Mouse (Mus musculus): Measurements from ENCODE around the gene Mtmr12.
"Not testable (repeated sequence)": the region's sequence is repeated elsewhere in the genome, so short reads cannot be mapped to it uniquely, and the experiment has no call there.

Mtmr12 gene

GRCm38 (mm10) chr15:12204319-12205159 lies at the start of gene Mtmr12:
Gene Mtmr12 (plus strand): TSS chr15:12205028.
- DNase-seq (ENCODE audit: low spot score), result peak; percentile 98

DNA sequence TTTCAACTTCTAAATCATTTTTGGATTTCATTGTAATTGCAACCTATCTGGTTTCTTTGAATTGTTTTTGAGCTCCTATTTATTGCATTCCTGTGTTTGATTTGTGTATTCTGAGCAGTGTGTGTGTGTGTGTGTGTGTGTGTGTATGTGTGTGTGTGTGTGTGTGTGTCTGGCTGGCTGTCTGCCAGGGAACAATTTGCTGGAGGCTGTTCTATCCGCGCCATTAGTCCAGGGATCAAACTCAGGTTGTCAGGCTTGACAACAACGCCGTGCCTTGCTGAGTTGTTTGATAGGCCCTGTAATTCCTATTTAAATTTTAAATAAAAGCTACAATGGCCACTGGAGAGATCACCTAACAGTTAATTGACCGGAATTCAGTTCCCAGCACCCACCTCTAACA lies 26.7 kb upstream of the Mtmr12 start:
- no peak for DNase-seq (ENCODE audit: low spot score)

DNA sequence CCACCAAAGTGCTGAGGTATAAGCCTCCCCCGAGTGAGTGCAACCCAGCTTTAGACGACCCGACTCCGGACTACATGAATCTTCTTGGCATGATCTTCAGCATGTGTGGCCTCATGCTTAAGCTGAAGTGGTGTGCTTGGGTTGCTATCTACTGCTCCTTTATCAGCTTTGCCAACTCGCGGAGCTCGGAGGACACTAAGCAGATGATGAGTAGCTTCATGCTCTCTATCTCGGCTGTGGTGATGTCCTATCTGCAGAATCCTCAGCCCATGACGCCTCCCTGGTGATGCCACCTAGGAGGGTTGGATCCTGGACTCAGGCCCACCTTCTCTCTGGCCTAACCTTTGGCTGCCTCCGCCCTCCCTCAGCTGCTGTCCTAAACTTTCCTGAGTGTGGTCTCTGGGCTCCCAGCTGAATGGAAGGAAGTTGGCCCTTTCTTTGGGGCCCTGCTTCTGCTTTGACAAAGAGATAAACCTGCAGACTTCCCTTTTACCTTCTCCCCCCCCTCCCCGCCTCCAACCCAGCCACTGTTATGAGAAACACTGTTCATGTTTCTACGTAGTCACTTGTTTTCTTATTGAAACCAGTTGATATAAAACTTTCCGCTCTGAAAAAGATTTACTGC lies 23.5 kb upstream of the Mtmr12 start:
- not testable (repeated sequence) for DNase-seq (ENCODE audit: low spot score)

DNA sequence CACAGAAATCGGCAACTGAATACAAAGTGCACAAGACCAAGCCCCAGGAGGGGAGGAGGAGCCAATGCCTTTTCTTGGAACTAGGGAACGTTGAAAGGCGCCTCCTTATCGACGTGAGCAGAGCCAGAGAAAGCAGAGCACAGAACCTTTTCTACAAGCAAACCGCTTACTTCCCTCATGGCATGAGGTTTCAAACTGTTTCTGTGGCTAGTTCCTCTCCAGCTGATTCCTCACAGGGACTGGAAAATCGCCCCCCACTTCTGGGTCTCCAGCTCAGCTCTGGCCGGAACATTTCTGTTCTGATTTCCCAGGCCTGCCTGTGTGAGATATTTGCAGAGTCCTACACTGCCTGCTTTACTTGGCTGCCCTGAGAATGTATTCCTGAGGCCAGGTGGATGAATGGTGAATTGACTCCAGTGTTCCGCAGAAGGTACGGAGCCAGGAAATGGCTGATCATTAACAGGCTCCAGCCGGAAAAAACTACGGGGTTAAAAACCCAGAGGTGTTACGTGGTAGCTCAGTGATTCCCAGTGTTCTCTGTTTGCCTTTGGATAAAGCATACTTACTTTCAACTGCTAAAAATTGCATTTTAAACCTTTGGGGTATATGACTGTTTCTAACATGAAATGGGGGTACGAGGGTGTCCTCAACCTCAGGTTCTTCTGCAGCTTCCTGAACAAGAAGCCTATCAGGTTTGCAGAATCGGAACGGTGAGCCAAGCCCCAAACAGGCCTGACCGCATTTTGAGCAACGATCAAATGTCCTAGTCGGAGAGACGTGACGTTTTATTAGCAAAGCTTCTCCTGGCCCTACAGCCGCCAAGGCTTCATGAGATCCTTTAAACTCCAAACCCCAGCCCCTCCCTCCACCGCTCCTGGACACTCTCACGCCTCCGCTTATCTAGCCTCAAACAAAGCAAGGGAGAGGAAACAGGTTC lies 10.7 kb upstream of the Mtmr12 start:
- DNase-seq (ENCODE audit: low spot score), result peak; percentile 85

GRCm38 (mm10) chr15:12194817-12195735 lies 9.8 kb upstream of the Mtmr12 start:
- no peak for DNase-seq (ENCODE audit: low spot score)

DNA sequence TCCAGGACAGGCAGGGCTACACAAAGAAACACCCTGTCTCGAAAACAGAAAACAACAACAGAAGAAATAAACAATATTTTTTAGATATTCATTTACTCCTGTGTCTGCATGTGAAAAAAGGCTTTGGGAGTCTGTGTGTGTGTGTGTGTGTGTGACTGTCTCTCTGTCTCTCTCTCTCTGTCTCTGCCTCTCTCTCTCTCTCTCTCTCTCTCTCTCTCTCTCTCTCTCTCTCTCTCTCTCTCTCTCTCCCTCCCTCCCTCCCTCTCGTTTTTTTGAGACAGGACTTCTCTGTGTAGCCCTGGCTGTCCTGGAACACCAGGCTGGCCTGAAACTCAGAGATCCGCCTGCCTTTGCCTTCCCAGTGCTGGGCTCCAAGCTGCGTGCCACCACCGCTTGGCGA lies 8.9 kb upstream of the Mtmr12 start:
- no peak for DNase-seq (ENCODE audit: low spot score)

DNA sequence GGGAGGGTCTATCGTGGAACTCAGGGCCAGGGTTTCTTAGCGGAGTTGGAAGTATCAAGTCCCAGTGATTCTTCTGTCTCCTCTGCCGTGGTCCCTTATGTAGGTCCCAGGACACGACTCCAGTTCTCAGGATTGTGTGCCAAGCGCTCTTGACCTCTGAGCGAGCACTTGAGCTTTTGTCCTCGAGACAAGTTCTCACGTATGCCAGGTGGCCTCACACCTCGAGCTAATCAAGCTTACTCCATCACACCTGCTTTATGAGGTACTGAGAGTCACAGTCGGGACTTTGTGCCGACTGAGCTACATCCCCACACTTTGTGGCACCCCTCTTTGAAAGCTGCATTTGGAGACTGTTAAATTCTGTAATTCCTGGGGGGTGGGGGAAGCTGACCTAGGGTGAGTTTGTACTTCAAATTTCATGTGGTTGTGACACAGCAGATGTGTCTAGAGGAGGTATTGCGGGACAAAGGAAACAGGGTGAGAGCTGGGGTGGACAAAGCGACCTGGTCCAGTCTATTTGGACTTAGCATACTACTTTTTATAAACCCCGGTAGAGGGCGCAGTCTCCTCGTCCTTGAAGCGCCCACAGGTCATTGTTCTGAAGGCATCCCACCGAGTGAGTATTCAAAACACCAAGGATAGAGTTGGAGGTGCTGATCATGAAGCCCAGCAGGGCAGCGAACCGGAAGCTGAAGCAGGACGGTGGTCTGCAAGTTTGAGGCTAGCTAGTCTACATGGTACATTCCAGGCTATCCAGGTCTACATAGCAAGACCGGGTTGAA lies 8.2 kb upstream of the Mtmr12 start:
- peak; percentile 71 for DNase-seq (ENCODE audit: low spot score)

DNA sequence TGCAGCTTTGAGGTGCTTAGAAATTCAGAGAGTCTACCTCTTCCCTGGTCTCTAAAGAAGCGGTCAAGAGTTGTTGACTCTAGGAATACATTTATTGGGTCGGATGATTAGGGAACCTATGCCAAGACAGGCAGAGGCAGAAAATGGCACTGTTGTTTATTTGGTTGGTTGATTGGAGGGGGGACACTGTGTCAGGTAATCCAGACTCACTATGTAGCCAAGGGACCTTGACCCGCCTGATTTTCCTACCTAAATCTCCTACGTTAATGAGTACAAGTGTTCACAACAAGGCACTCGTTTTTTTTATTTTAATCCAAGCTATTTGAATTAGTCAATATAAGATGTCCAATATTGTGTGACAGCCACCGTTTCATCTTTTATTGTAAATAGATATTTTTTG lies 7.5 kb upstream of the Mtmr12 start:
- no peak for DNase-seq (ENCODE audit: low spot score)

DNA sequence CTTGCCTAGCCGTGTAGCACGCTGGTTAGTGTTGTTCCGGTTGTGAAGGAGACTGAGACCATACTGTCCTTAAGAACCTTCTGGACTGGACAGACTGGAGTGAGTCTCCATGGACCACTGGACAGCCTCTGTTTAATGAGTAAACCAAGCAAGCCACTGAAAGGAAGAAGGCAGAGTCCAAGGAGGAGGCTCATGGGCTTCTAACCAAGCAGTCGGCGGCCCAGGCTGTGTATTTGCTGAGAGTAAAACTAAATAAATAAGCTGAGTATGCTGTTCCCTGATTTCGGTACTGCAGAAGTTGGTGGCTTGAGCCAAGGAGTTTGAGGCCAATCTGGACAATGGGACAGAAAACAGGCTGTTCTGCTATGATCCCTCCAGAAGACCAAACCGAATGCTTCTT lies 4.8 kb upstream of the Mtmr12 start:
- no peak for DNase-seq (ENCODE audit: low spot score)

- no peak for DNase-seq (ENCODE audit: low spot score)
Measured at GRCm38 (mm10) chr15:12201856-12202255, 3.0 kb upstream of the Mtmr12 start.

DNA sequence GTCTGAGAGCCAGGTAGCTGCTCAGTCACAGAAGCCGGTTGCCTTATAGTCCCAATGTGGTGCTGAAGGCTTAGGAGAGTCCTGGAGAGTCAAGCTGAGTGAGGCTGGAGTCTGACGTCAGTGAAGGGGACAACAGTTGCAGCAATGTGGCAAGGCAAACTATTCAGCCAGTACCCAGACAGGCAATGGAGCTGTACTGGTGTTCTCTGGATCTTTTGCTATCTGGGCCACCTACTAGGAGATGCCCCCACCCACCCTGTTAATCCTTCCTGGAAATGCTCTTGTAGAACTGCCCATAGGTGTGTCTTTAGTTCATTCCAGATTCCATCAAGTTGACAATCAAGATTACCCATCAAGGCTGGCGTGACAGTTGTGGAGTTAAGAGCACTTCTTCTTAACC lies 2.4 kb upstream of the Mtmr12 start:
- DNase-seq (ENCODE audit: low spot score), result no peak

- DNase-seq (ENCODE audit: low spot score), result not testable (repeated sequence)
Measured at GRCm38 (mm10) chr15:12203008-12203407, 1.8 kb upstream of the Mtmr12 start.

DNA sequence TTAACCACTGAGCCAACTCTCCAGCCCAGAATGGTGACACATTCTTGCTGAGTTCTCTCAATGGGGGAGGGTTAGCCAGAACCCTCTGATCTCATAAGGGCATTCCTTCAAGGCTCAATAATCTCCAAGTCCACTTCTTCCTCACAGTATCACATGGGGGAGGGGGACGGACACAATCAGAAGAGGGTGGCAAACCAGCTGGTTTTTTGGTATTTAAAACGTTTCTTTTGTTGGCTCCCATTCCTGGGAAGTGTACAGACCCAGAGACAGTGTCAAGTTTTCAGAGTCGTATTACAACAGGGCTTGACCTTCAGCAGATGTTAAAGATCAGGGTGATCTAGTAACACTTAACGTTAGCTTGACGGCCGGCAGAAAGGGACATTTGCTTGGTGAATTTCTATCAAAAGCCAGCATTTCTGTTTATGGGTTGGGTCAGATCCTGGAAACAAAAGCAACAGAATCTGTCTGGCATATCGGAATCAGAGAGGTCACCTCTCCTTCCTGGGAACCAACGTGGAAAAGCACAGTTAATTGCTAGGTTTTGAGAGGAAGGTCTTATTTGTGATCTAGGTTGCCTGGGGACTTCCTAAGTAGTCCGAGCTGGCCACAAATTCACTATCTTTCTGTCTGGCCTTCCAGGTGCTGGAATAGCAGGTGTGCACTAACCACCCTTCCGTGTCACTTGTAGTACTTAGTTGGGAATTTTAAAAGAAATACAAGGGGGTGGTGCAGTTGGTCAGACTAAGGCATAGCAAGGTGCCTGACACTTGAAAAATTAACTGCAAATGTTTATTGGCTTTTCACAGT lies 1.1 kb upstream of the Mtmr12 start:
- peak; percentile 27 for DNase-seq (ENCODE audit: low spot score)

GRCm38 (mm10) chr15:12205160-12205901 lies 503 bp downstream of the Mtmr12 start:
- DNase-seq (ENCODE audit: low spot score), result peak; percentile 24

DNA sequence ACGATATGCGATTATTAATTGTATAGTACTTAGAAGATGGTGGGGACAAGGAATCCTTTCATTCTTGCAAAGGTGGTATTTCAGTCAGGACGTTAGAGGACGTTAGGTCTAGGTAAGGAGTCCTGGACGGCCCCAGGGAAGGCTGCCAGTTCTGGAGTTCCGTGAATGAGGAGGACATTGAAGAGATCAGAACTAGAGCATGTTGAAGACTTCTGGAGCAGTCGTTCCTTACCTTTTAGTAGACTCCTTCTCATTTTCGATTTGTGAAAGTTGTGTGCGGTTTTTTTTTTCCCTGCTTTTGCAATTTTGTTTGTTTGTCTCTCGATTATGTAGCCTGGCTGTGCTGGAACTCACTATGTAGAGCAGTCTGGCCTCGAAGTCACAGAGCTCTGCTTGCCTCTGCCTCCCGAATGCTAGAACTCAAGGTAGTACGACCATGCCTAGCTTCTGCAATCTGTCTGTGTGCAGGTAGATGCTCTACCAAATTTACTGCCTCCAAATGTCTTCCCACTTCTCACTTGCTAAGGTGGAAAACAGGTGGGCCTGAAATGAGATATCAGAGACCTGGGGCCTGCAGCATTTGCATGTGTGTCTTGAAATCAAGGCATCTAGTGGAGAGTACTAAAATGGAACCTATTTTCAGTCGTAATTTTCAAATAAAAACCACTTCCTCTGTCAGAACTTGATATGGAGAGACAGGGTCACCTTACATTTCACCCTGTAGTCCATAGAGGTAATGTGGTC lies 1.2 kb downstream of the Mtmr12 start:
- no peak for DNase-seq (ENCODE audit: low spot score)

GRCm38 (mm10) chr15:12206646-12207222 lies 1.9 kb downstream of the Mtmr12 start:
- no peak for DNase-seq (ENCODE audit: low spot score)

DNA sequence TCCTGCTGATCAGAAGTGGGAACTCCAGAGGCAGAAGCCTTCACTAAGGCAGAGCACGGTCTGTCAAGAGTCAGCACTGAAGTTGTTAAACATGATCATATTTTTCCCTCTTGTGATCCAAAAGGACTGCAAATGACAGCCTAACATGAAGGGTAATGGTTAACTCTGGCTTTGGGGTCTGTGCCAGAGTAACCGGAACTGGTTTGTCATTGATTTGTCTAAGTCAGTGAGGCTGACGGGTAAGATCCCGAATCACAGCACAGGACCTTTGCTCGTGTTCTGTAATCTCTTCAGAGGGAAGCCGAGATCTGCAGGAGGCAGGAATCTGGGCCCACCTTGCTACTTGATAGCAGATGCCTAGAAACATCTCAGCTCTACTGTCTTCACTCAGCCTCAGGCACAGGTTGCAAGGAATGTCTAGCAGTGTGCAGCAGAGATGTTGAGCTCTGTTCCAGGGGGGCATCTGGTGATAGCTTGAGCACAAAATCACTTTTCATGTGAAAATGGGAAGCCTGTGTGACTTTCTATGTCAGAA lies 2.8 kb downstream of the Mtmr12 start:
- no peak for DNase-seq (ENCODE audit: low spot score)

- DNase-seq (ENCODE audit: low spot score), result no peak
Measured at GRCm38 (mm10) chr15:12211577-12211976, 6.7 kb downstream of the Mtmr12 start.
